Comparison of ENCODE assay signal across 12 mouse cellular contexts in the genomic region with DNA sequence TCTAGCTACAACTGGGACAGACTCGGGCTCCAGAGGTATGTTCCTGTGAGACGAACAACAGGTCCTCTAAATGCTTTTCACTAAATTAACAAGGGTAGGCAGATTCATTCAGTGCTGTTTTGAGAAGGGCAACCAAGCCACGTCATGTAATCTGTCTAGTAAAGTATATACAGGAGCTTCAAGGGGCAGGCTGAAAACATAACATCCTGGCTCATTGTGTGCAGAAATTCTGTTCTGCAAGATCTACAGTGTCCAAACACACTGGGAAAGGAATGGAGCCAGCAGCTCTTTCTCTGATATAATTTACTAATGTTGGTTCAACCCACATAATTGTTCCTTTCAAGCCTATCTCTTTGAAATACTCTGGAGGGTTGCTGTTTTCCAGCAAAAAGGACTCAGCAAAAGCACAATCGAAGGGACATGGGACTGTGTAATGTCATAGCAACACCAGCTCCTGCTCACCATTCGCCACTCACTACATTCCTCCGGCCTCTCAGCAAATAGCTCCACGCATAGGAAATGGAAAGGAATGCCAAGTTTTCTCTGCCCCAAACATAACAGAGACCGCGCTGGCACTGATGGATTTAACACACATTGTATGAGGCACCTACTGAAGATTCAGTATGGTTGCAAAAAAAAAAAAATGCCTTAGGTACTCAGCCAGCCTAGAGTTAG.
DNase-seq lines count a peak whose midpoint lies in the region; ATAC-seq and TF ChIP-seq lines count a peak whose summit lies in the region.
"Had no signal": no experiment of that assay in that cellular context is flagged by ENCODE, and none has a peak within 500 bp of the region (broad histone marks: within the 10 kb centered on the region; RNA-seq: fewer than 3 reads in every experiment).

No protein-coding gene starts in this region.

- H3K27me3 ChIP-seq in forebrain, embryonic 13.5 days = no peaks in the 10 kb centered on the region
- no peaks in the 10 kb centered on the region for H3K27me3 ChIP-seq in forebrain, embryonic 11.5 days (ENCODE audit: control insufficient read depth, insufficient read depth, low read length)
- H3K27me3 ChIP-seq in heart, embryonic 14.5 days (ENCODE audit: control insufficient read depth, insufficient read depth, low read length) = no peaks in the 10 kb centered on the region

- no peak overlapping the region for H3K4me3 ChIP-seq in forebrain, embryonic 13.5 days
- H3K4me3 ChIP-seq in forebrain, embryonic 11.5 days (ENCODE audit: low read depth, low read length) = no peak overlapping the region
- H3K4me3 ChIP-seq in layer of hippocampus, adult 2 months = no peak overlapping the region
- no peak overlapping the region for H3K4me3 ChIP-seq in heart, embryonic 14.5 days (ENCODE audit: control insufficient read depth in 1 of 2, insufficient read depth in 1 of 2, low read depth in 1 of 2, low read length in 2 of 2)
- H3K4me3 ChIP-seq: limb, embryonic 10.5 days had no signal

- no peak overlapping the region for H3K9ac ChIP-seq in forebrain, embryonic 13.5 days
- no peak overlapping the region for H3K9ac ChIP-seq in forebrain, embryonic 11.5 days (ENCODE audit: low read length)
- peak overlapping the region; percentile 0; the same call in 1 of the 2 replicates for H3K9ac ChIP-seq in heart, embryonic 14.5 days (ENCODE audit: low read length)

- 67% methylated on average over 9 of the region's 9 CpGs for WGBS in forebrain, embryonic 13.5 days
- 80% methylated on average over 9 of the region's 9 CpGs for WGBS in forebrain, embryonic 11.5 days
- WGBS in heart, embryonic 14.5 days = 15% methylated on average over 9 of the region's 9 CpGs

- TF ChIP-seq CTCF in layer of hippocampus, adult 2 months (conservative IDR thresholded peaks at IDR 0.05) = no peak

- 0 out of 2 replicates have a peak, but pooled peaks have one; percentile 45 for ATAC-seq in forebrain, embryonic 13.5 days
- ATAC-seq in forebrain, embryonic 11.5 days (replicated peaks; ENCODE audit: low FRiP score) = no peak
- peak; percentile 81 for ATAC-seq in heart, embryonic 14.5 days (ENCODE audit: insufficient number of reproducible peaks, insufficient read depth, low FRiP score, low read depth)

- no peaks in the 10 kb centered on the region for H3K4me1 ChIP-seq in forebrain, embryonic 13.5 days
- H3K4me1 ChIP-seq in forebrain, embryonic 11.5 days (replicated peaks; ENCODE audit: control insufficient read depth, insufficient read depth, low read length) = no peaks in the 10 kb centered on the region
- peaks cover 8 to 26% of the 10 kb centered on the region in 2 experiments for H3K4me1 ChIP-seq in heart, embryonic 14.5 days (ENCODE audit: control insufficient read depth in 2 of 2, insufficient read depth in 2 of 2, low read length in 2 of 2)

- H3K27ac ChIP-seq in forebrain, embryonic 13.5 days = no peak overlapping the region
- no peak overlapping the region for H3K27ac ChIP-seq in forebrain, embryonic 11.5 days (ENCODE audit: low read depth, low read length)
- H3K27ac ChIP-seq in layer of hippocampus, adult 2 months = peak overlapping the region; percentile 23; the same call in 1 of the 2 replicates
- H3K27ac ChIP-seq in heart, embryonic 14.5 days (replicated peaks in 1 of 2; ENCODE audit: control insufficient read depth in 1 of 2, insufficient read depth in 1 of 2, low read depth in 2 of 2, low read length in 2 of 2) = peak overlapping the region; percentile 77 to 79
- H3K27ac ChIP-seq: limb, embryonic 10.5 days had no signal

- DNase-seq in forebrain, embryonic 11.5 days (ENCODE audit: low spot score) = no peak
- DNase-seq in layer of hippocampus, adult 2 months (ENCODE audit: low spot score in 2 of 2) = no peak
- no peak for DNase-seq in layer of hippocampus, adult 8-10 months (ENCODE audit: low spot score in 2 of 2)
- peak; percentile 29 for DNase-seq in lung, postnatal 36 days
- no peak for DNase-seq in urinary bladder, postnatal 4 days (ENCODE audit: low spot score in 2 of 2)
- DNase-seq in thymus, adult 18-20 months = no peak
- DNase-seq: adrenal gland, postnatal 14 days; cerebellum, postnatal 10 days; kidney, adult 8-10 months had no signal

- H3K36me3 ChIP-seq in forebrain, embryonic 13.5 days (ENCODE audit: poor library complexity, severe bottlenecking) = no peaks in the 10 kb centered on the region
- no peaks in the 10 kb centered on the region for H3K36me3 ChIP-seq in forebrain, embryonic 11.5 days (ENCODE audit: control insufficient read depth, insufficient read depth, low read length)
- peaks cover 12% of the 10 kb centered on the region for H3K36me3 ChIP-seq in heart, embryonic 14.5 days (ENCODE audit: control insufficient read depth, insufficient read depth, low read length)

- no peaks in the 10 kb centered on the region for H3K9me3 ChIP-seq in forebrain, embryonic 13.5 days (replicated peaks)
- no peaks in the 10 kb centered on the region for H3K9me3 ChIP-seq in forebrain, embryonic 11.5 days (ENCODE audit: control insufficient read depth, low read length)
- no peaks in the 10 kb centered on the region for H3K9me3 ChIP-seq in heart, embryonic 14.5 days (ENCODE audit: control insufficient read depth, low read length)
- H3K9me3 ChIP-seq: limb, embryonic 10.5 days had no signal

- no peak overlapping the region for H3K4me2 ChIP-seq in forebrain, embryonic 13.5 days
- H3K4me2 ChIP-seq in forebrain, embryonic 11.5 days (ENCODE audit: low read depth, low read length, severe bottlenecking) = no peak overlapping the region
- peak overlapping the region; percentile 45 for H3K4me2 ChIP-seq in heart, embryonic 14.5 days (ENCODE audit: low read length)

Comparison
In these comparisons a context has a peak if more than half of its experiments do, and no peak if none do; other contexts are left out.
1. H3K27ac ChIP-seq: peak in layer of hippocampus, adult 2 months (single experiment) and heart, embryonic 14.5 days (2 of 2); none in forebrain, embryonic 13.5 days (single experiment) and forebrain, embryonic 11.5 days (single experiment).